Mouse (Mus musculus) kidney, embryonic 16.5 days (tissue): ENCODE measurements around the gene Rybp. TPM values are rescaled to one million over a fixed set of nuclear protein-coding genes. Genes with fewer than 3 reads are reported as not detected.

ENCODE experiments used
- ATAC-seq: fragments of 200-750 bp; cut with Nextera tagmentation; 2 replicates; pipeline ENCODE4 v1.8.0; 2017; ENCODE audit warnings: moderate TSS enrichment; ENCODE audit not compliant: low FRiP score, low TSS enrichment
- H3K27ac ChIP-seq: fragments of 300-500 bp; sonication (generic); 2 replicates; pipeline ENCODE4 v1.5.1; 2014; ENCODE audit warnings: low read length
- H3K27me3 ChIP-seq: fragments of 300-500 bp; sonication (generic); 2 replicates; pipeline ENCODE4 v1.6.1; 2014; ENCODE audit warnings: low read length, control low read depth, mixed read lengths; ENCODE audit not compliant: insufficient read depth
- H3K36me3 ChIP-seq: fragments of 300-500 bp; sonication (generic); 2 replicates; pipeline ENCODE4 v1.6.1; 2014; ENCODE audit warnings: low read length, control low read depth, mixed read lengths; ENCODE audit not compliant: insufficient read depth
- H3K4me1 ChIP-seq: fragments of 300-500 bp; sonication (generic); 2 replicates; pipeline ENCODE4 v1.6.1; 2014; ENCODE audit warnings: low read length, control low read depth, mixed read lengths; ENCODE audit not compliant: insufficient read depth
- H3K4me2 ChIP-seq: fragments of 300-500 bp; sonication (generic); replicated peaks from 2 replicates; pipeline ENCODE4 v1.6.1; 2014; ENCODE audit warnings: low read depth, low read length
- H3K4me3 ChIP-seq: fragments of 300-500 bp; sonication (generic); 2 replicates; pipeline ENCODE4 v1.5.1; 2014; ENCODE audit warnings: mild to moderate bottlenecking, low read length
- H3K9ac ChIP-seq: fragments of 300-500 bp; sonication (generic); replicated peaks from 2 replicates; pipeline ENCODE4 v1.6.1; 2014; ENCODE audit warnings: low read length
- H3K9me3 ChIP-seq: fragments of 300-500 bp; sonication (generic); 2 replicates; pipeline ENCODE4 v1.6.1; 2016; ENCODE audit warnings: low read length, control low read depth
- WGBS: fragments of 180-500 bp; shearing (Covaris S2); extraction: QIAGEN DNeasy Blood & Tissue Kit; methylation state at CpG from one replicate; pipeline ENCODE4 v1.1.7; 2014; 5-methylcytosine and 5-hydroxymethylcytosine counted together
- polyA plus RNA-seq: library from polyadenylated mRNA; unstranded; fragments of >200 nt; fragmentation: Nextera tagmentation; extraction: Ambion mirVana; gene quantifications from 2 replicates; pipeline ENCODE4 v1.2.1, GENCODE M21; 2015

Gene Rybp
- polyA plus RNA-seq, 1 experiment from 2014 or later = 18.0 TPM

GRCm38 (mm10) chr6:100226204-100226603 lies 61.1 kb downstream of the Rybp start:
- H3K4me3 ChIP-seq = no peak overlapping the region
- H3K9ac ChIP-seq = no peak overlapping the region
- no peaks in the 10 kb centered on the region for H3K9me3 ChIP-seq
- H3K27ac ChIP-seq = no peak overlapping the region
- H3K4me2 ChIP-seq = no peak overlapping the region
- 51% methylated on average over 2 of the region's 2 CpGs for WGBS
- no peaks in the 10 kb centered on the region for H3K27me3 ChIP-seq
- no peak for ATAC-seq
- peaks cover 8% of the 10 kb centered on the region; the same call in 1 of the 2 replicates for H3K36me3 ChIP-seq
- H3K4me1 ChIP-seq = peaks cover under 1% of the 10 kb centered on the region; the same call in 1 of the 2 replicates

- Histone ChIP-seq H3K27ac (no peak overlapping the region), H3K27me3 (no peaks in the 10 kb centered on the region), H3K9ac (no peak overlapping the region), H3K4me3 (no peak overlapping the region), H3K9me3 (no peaks in the 10 kb centered on the region), H3K4me1 (peaks cover 17% of the 10 kb centered on the region), H3K4me2 (no peak overlapping the region), H3K36me3 (peaks cover 8% of the 10 kb centered on the region; the same call in 1 of the 2 replicates)
- WGBS = 87% methylated on average over 6 of the region's 6 CpGs
- no peak for ATAC-seq
Measured at GRCm38 (mm10) chr6:100223932-100224331, 63.4 kb downstream of the Rybp start.

- H3K4me1 ChIP-seq = peaks cover 22% of the 10 kb centered on the region
- H3K36me3 ChIP-seq = peaks cover 8% of the 10 kb centered on the region; the same call in 1 of the 2 replicates
- H3K9me3 ChIP-seq = no peaks in the 10 kb centered on the region
- H3K4me2 ChIP-seq = no peak overlapping the region
- no peak overlapping the region for H3K4me3 ChIP-seq
- no peak overlapping the region for H3K27ac ChIP-seq
- H3K27me3 ChIP-seq = no peaks in the 10 kb centered on the region
- WGBS = 91% methylated on average over 10 of the region's 10 CpGs
- ATAC-seq = no peak
- no peak overlapping the region for H3K9ac ChIP-seq
Measured at GRCm38 (mm10) chr6:100223435-100223834, 63.9 kb downstream of the Rybp start.

- Histone ChIP-seq H3K27me3 (no peaks in the 10 kb centered on the region), H3K4me1 (peaks cover 27% of the 10 kb centered on the region), H3K27ac (no peak overlapping the region), H3K9me3 (no peaks in the 10 kb centered on the region), H3K9ac (no peak overlapping the region), H3K4me3 (no peak overlapping the region), H3K36me3 (peaks cover 6% of the 10 kb centered on the region; the same call in 1 of the 2 replicates), H3K4me2 (no peak overlapping the region)
- no peak for ATAC-seq
- 84% methylated on average over 5 of the region's 5 CpGs for WGBS
Measured at GRCm38 (mm10) chr6:100222927-100223326, 64.4 kb downstream of the Rybp start.

GRCm38 (mm10) chr6:100221803-100222202 lies 65.5 kb downstream of the Rybp start:
- no peak overlapping the region for H3K4me3 ChIP-seq
- H3K4me2 ChIP-seq = no peak overlapping the region
- no peaks in the 10 kb centered on the region for H3K9me3 ChIP-seq
- H3K9ac ChIP-seq = no peak overlapping the region
- H3K4me1 ChIP-seq = peaks cover 37% of the 10 kb centered on the region
- H3K36me3 ChIP-seq = 0 out of 2 replicates have a peak, but pooled peaks cover under 1% of the 10 kb centered on the region
- no peak overlapping the region for H3K27ac ChIP-seq
- 51% methylated on average over 4 of the region's 4 CpGs for whole genome bisulfite sequencing
- no peaks in the 10 kb centered on the region for H3K27me3 ChIP-seq
- ATAC-seq = no peak

- ATAC-seq = 0 out of 2 replicates have a peak, but pooled peaks have one; percentile 29
- Histone ChIP-seq H3K4me3 (no peak overlapping the region), H3K9me3 (no peaks in the 10 kb centered on the region), H3K9ac (no peak overlapping the region), H3K4me1 (peaks cover 39% of the 10 kb centered on the region), H3K4me2 (no peak overlapping the region), H3K27ac (no peak overlapping the region), H3K36me3 (no peaks in the 10 kb centered on the region), H3K27me3 (no peaks in the 10 kb centered on the region)
- 38% methylated on average over 14 of the region's 14 CpGs for WGBS
Measured at GRCm38 (mm10) chr6:100220917-100221560, 66.2 kb downstream of the Rybp start.

GRCm38 (mm10) chr6:100219971-100220370 lies 67.3 kb downstream of the Rybp start:
- Histone ChIP-seq H3K27me3 (no peaks in the 10 kb centered on the region), H3K4me1 (peaks cover 49% of the 10 kb centered on the region), H3K36me3 (no peaks in the 10 kb centered on the region), H3K9ac (no peak overlapping the region), H3K9me3 (no peaks in the 10 kb centered on the region), H3K27ac (no peak overlapping the region), H3K4me3 (no peak overlapping the region), H3K4me2 (no peak overlapping the region)
- ATAC-seq = no peak
- 67% methylated on average over 3 of the region's 3 CpGs for WGBS

- Histone ChIP-seq H3K4me3 (no peak overlapping the region), H3K9ac (no peak overlapping the region), H3K9me3 (no peaks in the 10 kb centered on the region), H3K27me3 (no peaks in the 10 kb centered on the region), H3K27ac (no peak overlapping the region), H3K36me3 (no peaks in the 10 kb centered on the region), H3K4me2 (no peak overlapping the region), H3K4me1 (peaks cover 59% of the 10 kb centered on the region)
- 31% methylated on average over 13 of the region's 13 CpGs for WGBS
- peak; percentile 57 for ATAC-seq
Measured at GRCm38 (mm10) chr6:100218541-100219341, 68.5 kb downstream of the Rybp start.

GRCm38 (mm10) chr6:100217507-100217906 lies 69.8 kb downstream of the Rybp start:
- Histone ChIP-seq H3K36me3 (no peaks in the 10 kb centered on the region), H3K4me3 (no peak overlapping the region), H3K4me2 (no peak overlapping the region), H3K9ac (no peak overlapping the region), H3K4me1 (peaks cover 71% of the 10 kb centered on the region), H3K27me3 (no peaks in the 10 kb centered on the region), H3K27ac (no peak overlapping the region), H3K9me3 (no peaks in the 10 kb centered on the region)
- WGBS = 82% methylated on average over 8 of the region's 8 CpGs
- no peak for ATAC-seq

- no peak for ATAC-seq
- H3K27me3 ChIP-seq = no peaks in the 10 kb centered on the region
- H3K9me3 ChIP-seq = no peaks in the 10 kb centered on the region
- H3K27ac ChIP-seq = no peak overlapping the region
- no peak overlapping the region for H3K9ac ChIP-seq
- 56% methylated on average over 5 of the region's 5 CpGs for WGBS
- H3K4me3 ChIP-seq = no peak overlapping the region
- H3K36me3 ChIP-seq = no peaks in the 10 kb centered on the region
- H3K4me1 ChIP-seq = peaks cover 72% of the 10 kb centered on the region
- no peak overlapping the region for H3K4me2 ChIP-seq
Measured at GRCm38 (mm10) chr6:100216945-100217344, 70.3 kb downstream of the Rybp start.
